Mouse (Mus musculus): Measurements from ENCODE around the gene Ift80. TPM values are rescaled to one million over a fixed set of nuclear protein-coding genes. Genes with fewer than 3 reads are reported as not detected.
"Not testable (repeated sequence)": the region's sequence is repeated elsewhere in the genome, so short reads cannot be mapped to it uniquely, and the experiment has no call there.

Gene Ift80
- polyA plus RNA-seq, 1 experiment from 2014 or later: 10.0 TPM

DNA sequence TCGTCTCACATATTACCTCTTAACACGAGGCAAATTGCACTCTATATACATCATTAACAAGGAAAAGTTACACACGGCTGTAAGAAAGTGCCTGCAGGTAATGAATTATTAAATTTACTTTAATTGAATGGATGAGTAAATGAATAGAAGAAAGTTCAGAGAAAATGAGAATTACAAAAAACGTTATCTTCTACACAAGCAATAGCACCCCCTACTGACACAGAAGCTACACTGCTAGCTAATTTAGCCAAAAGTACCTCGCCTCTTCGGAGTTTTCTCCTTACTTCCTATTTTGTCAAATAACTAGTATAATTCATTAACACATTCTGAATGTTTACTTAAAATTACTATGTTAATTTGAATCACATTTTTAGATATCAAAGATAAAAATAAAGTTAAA, 49.9 kb downstream of the Ift80 start:
- H3K27me3 ChIP-seq: no peaks in the 10 kb centered on the region
- no peak overlapping the region for H3K4me3 ChIP-seq (replicated peaks)
- no peak overlapping the region for H3K9ac ChIP-seq (replicated peaks)
- H3K9me3 ChIP-seq: no peaks in the 10 kb centered on the region
- H3K4me2 ChIP-seq (replicated peaks): no peak overlapping the region
- no peak overlapping the region for H3K27ac ChIP-seq
- WGBS: 68% methylated on average over 6 of the region's 6 CpGs
- ATAC-seq: no peak
- 0 out of 2 replicates have a peak, but pooled peaks cover 6% of the 10 kb centered on the region for H3K36me3 ChIP-seq
- no peaks in the 10 kb centered on the region for H3K4me1 ChIP-seq (replicated peaks)

DNA sequence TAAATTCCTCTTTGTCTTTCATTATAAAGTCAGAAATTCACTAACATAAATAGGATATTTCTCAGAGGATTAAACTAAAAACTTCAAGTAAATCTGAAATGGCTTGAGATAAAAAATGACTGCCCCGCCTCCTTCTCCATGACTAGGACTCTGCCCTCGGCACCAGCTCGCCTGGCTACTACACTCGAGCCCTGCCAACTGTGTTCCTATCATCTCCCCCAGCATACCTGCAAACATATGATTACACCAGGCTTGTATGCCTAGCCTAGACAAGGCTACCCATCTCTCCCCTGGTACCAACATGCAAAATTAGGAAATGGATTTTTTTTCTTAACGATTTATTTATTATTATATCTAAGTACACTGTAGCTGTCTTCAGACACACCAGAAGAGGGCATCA, 51.7 kb downstream of the Ift80 start:
- no peak overlapping the region for H3K27ac ChIP-seq
- no peak overlapping the region for H3K9ac ChIP-seq (replicated peaks)
- no peaks in the 10 kb centered on the region for H3K9me3 ChIP-seq
- H3K27me3 ChIP-seq: no peaks in the 10 kb centered on the region
- H3K4me2 ChIP-seq (replicated peaks): no peak overlapping the region
- ATAC-seq: no peak
- H3K4me3 ChIP-seq (replicated peaks): no peak overlapping the region
- WGBS: 93% methylated on average over 5 of the region's 5 CpGs
- H3K36me3 ChIP-seq: 0 out of 2 replicates have a peak, but pooled peaks cover 6% of the 10 kb centered on the region
- no peaks in the 10 kb centered on the region for H3K4me1 ChIP-seq (replicated peaks)

DNA sequence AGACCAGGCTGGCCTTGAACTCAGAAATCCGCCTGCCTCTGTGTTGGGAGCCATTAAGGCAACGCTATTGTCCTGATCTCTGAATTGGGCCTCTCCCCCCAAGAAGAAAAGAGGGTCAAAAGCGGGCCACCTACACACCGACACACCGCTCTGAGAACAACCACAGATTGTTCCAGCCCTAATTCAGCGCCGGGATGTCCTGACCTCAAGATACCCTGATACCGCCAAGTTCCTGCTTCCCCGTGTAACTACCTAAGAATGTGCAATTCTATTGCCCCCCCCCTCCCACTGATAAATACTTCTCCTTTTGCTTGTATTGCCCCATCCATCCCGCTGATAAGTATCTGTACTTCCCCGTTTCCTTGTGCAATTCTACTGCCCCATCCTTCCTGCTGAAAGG, 52.4 kb downstream of the Ift80 start:
- not testable (repeated sequence) for H3K9ac ChIP-seq (replicated peaks); H3K4me3 ChIP-seq (replicated peaks); H3K9me3 ChIP-seq; H3K36me3 ChIP-seq; H3K4me1 ChIP-seq (replicated peaks); H3K27ac ChIP-seq; H3K4me2 ChIP-seq (replicated peaks); ATAC-seq; H3K27me3 ChIP-seq
- WGBS: 90% methylated on average over 11 of the region's 11 CpGs

DNA sequence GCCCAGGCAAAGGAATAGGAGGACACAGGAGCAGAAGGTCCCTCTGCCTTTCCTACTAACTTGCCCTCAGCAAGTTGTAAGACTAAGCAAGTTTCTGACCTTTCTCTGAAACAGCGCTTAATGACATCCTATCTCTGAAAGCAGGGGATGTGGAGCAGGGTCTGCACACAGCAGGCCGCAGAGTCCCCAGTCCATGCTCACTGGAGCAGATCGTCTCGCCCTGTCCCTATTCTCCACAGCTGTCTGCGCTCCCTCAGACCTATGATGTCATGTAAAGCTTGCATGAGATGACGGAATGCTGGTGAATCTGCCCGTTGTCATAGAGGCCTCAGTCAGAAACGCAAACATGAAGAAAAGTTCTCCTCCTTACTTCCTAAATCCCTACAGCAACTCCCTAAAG, 55.0 kb downstream of the Ift80 start:
- H3K4me2 ChIP-seq (replicated peaks): no peak overlapping the region
- H3K4me3 ChIP-seq (replicated peaks): no peak overlapping the region
- no peaks in the 10 kb centered on the region for H3K36me3 ChIP-seq
- H3K27ac ChIP-seq: no peak overlapping the region
- no peaks in the 10 kb centered on the region for H3K9me3 ChIP-seq
- H3K9ac ChIP-seq (replicated peaks): no peak overlapping the region
- H3K27me3 ChIP-seq: no peaks in the 10 kb centered on the region
- peak; percentile 43; the same call in 1 of the 2 replicates for ATAC-seq
- WGBS: 46% methylated on average over 8 of the region's 8 CpGs
- H3K4me1 ChIP-seq (replicated peaks): no peaks in the 10 kb centered on the region

DNA sequence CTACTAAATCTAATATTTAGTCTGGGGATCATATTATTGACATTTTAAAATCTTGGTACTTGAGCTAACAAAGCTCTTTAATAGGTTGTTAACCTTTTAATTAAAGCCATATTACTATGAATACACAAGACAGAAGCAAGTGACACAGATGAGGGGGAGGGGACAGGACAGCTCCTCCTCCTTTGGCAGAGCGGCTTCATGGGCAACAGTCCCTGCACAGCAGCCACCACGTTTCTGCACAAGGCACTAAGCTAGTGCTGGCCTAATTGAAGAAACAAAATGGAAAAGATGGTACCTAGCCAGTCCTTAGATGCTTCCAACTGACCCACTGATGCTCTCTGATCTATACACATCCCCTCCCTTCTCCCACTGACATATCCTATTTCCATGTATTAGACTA, 55.5 kb downstream of the Ift80 start:
- Histone ChIP-seq H3K4me1 (replicated peaks) (no peaks in the 10 kb centered on the region), H3K9ac (replicated peaks) (no peak overlapping the region), H3K9me3 (no peaks in the 10 kb centered on the region), H3K27ac (no peak overlapping the region), H3K4me3 (replicated peaks) (no peak overlapping the region), H3K4me2 (replicated peaks) (no peak overlapping the region), H3K36me3 (no peaks in the 10 kb centered on the region), H3K27me3 (no peaks in the 10 kb centered on the region)
- no peak for ATAC-seq
- WGBS: 58% methylated on average over 2 of the region's 2 CpGs

GRCm38 (mm10) chr3:68941867-68942266, 62.5 kb downstream of the Ift80 start:
- Histone ChIP-seq H3K27ac (no peak overlapping the region), H3K27me3 (no peaks in the 10 kb centered on the region), H3K4me2 (replicated peaks) (no peak overlapping the region), H3K9me3 (no peaks in the 10 kb centered on the region), H3K36me3 (0 out of 2 replicates have a peak, but pooled peaks cover 3% of the 10 kb centered on the region), H3K4me1 (replicated peaks) (no peaks in the 10 kb centered on the region), H3K4me3 (replicated peaks) (no peak overlapping the region), H3K9ac (replicated peaks) (no peak overlapping the region)
- WGBS: 92% methylated on average over 6 of the region's 6 CpGs
- no peak for ATAC-seq

- Histone ChIP-seq H3K9me3 (no peaks in the 10 kb centered on the region), H3K4me2 (replicated peaks) (no peak overlapping the region), H3K4me1 (replicated peaks) (no peaks in the 10 kb centered on the region), H3K9ac (replicated peaks) (no peak overlapping the region), H3K27ac (no peak overlapping the region), H3K27me3 (no peaks in the 10 kb centered on the region), H3K36me3 (peaks cover 9% of the 10 kb centered on the region; the same call in 1 of the 2 replicates), H3K4me3 (replicated peaks) (no peak overlapping the region)
- ATAC-seq: no peak
- WGBS: 95% methylated on average over 2 of the region's 2 CpGs
Measured at GRCm38 (mm10) chr3:68940311-68940710, 64.1 kb downstream of the Ift80 start.

DNA sequence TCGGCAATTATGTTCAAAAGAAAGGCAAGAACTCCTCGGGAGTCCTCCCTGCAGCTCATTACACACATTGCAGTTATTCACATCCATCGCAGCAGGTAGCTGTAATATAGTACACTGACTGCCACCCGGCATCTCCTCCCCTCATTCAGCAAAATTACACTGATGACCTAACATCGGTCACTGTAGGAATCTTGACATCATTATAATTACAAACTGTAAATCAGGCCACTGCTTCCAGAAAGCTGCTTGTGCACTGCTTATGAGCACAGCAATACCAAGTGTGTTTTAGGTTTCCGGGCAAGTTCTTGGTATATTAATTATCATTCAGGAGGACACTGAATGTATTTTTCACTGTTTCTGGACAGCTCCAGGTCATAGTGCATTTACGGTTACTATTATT, 65.1 kb downstream of the Ift80 start:
- Histone ChIP-seq H3K27ac (no peak overlapping the region), H3K9ac (replicated peaks) (no peak overlapping the region), H3K9me3 (no peaks in the 10 kb centered on the region), H3K4me3 (replicated peaks) (no peak overlapping the region), H3K4me2 (replicated peaks) (no peak overlapping the region), H3K4me1 (replicated peaks) (no peaks in the 10 kb centered on the region), H3K36me3 (peaks cover 15% of the 10 kb centered on the region), H3K27me3 (no peaks in the 10 kb centered on the region)
- ATAC-seq: no peak
- 93% methylated on average over 7 of the region's 7 CpGs for WGBS

DNA sequence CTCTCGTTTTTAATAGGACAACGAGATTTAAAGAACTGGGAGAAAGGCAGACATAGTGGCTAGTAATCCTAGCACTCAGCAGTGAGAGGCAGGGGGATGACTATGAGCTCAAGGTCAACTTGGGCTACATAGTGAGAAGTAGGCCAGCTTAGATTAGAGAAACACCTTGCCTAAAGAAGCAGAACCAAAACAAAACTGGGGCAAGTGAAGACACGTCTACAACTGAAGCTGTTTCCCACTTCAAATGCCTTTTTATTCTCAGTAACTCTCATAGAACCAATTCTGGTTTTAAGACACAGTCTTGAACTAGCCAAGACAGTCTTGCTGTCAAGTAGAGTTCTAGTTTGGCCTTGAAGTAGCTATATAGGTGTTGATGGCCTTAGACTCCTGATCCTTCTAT, 67.7 kb downstream of the Ift80 start:
- Histone ChIP-seq H3K9me3 (no peaks in the 10 kb centered on the region), H3K4me3 (replicated peaks) (no peak overlapping the region), H3K4me1 (replicated peaks) (no peaks in the 10 kb centered on the region), H3K36me3 (peaks cover 15% of the 10 kb centered on the region), H3K27me3 (no peaks in the 10 kb centered on the region), H3K4me2 (replicated peaks) (no peak overlapping the region), H3K9ac (replicated peaks) (no peak overlapping the region), H3K27ac (no peak overlapping the region)
- no peak for ATAC-seq
- WGBS: 95% methylated on average over 3 of the region's 3 CpGs

- Histone ChIP-seq H3K9me3 (no peaks in the 10 kb centered on the region), H3K4me3 (replicated peaks) (no peak overlapping the region), H3K36me3 (peaks cover 15% of the 10 kb centered on the region), H3K27ac (no peak overlapping the region), H3K27me3 (no peaks in the 10 kb centered on the region), H3K4me2 (replicated peaks) (no peak overlapping the region), H3K4me1 (replicated peaks) (no peaks in the 10 kb centered on the region), H3K9ac (replicated peaks) (no peak overlapping the region)
- WGBS: 93% methylated on average over 1 of the region's 1 CpGs
- ATAC-seq: no peak
Measured at GRCm38 (mm10) chr3:68935498-68935897, 68.9 kb downstream of the Ift80 start.

GRCm38 (mm10) chr3:68934259-68934658, 70.1 kb downstream of the Ift80 start:
- H3K4me3 ChIP-seq (replicated peaks): no peak overlapping the region
- WGBS: 90% methylated on average over 7 of the region's 7 CpGs
- ATAC-seq: no peak
- no peaks in the 10 kb centered on the region for H3K27me3 ChIP-seq
- H3K4me2 ChIP-seq (replicated peaks): no peak overlapping the region
- no peak overlapping the region for H3K9ac ChIP-seq (replicated peaks)
- no peaks in the 10 kb centered on the region for H3K9me3 ChIP-seq
- no peak overlapping the region for H3K27ac ChIP-seq
- H3K36me3 ChIP-seq: peaks cover 17% of the 10 kb centered on the region
- no peaks in the 10 kb centered on the region for H3K4me1 ChIP-seq (replicated peaks)

DNA sequence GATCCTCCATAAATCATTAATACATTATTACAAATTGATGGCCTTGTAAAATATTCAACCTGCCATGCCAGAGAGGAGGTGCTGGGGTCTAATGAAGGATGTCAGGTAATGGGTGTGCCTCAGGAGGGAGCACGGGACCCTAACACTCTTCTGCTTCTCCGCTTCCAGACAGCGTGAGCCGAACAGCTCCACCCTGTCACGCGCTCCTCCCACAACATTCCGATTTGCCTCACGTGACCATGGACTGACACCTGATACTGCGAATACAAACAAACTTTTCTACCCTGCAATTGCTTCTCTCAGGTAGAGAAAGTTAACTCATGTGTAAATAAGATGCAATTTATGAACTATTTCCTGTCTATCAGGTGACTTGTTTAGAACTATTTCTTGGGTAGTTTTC, 75.8 kb downstream of the Ift80 start:
- Histone ChIP-seq H3K4me1 (replicated peaks) (no peaks in the 10 kb centered on the region), H3K9ac (replicated peaks) (no peak overlapping the region), H3K4me3 (replicated peaks) (no peak overlapping the region), H3K9me3 (no peaks in the 10 kb centered on the region), H3K27ac (no peak overlapping the region), H3K4me2 (replicated peaks) (no peak overlapping the region), H3K36me3 (peaks cover 7% of the 10 kb centered on the region; the same call in 1 of the 2 replicates), H3K27me3 (no peaks in the 10 kb centered on the region)
- 86% methylated on average over 9 of the region's 9 CpGs for WGBS
- no peak for ATAC-seq

GRCm38 (mm10) chr3:68907509-68907908, 96.9 kb downstream of the Ift80 start:
- H3K9ac ChIP-seq (replicated peaks): no peak overlapping the region
- H3K9me3 ChIP-seq: no peaks in the 10 kb centered on the region
- H3K4me1 ChIP-seq (replicated peaks): no peaks in the 10 kb centered on the region
- no peak for ATAC-seq
- no peak overlapping the region for H3K27ac ChIP-seq
- H3K27me3 ChIP-seq: no peaks in the 10 kb centered on the region
- peaks cover 6% of the 10 kb centered on the region; the same call in 1 of the 2 replicates for H3K36me3 ChIP-seq
- no peak overlapping the region for H3K4me3 ChIP-seq (replicated peaks)
- no peak overlapping the region for H3K4me2 ChIP-seq (replicated peaks)
- 90% methylated on average over 4 of the region's 4 CpGs for WGBS

Data from midbrain, embryonic 13.5 days (tissue).